Mouse (Mus musculus): ENCODE data around the gene Atp1b2.
A peak's percentile ranks its signal among the peaks of the same experiment; 100 is the strongest.

Atp1b2 gene

GRCm38 (mm10) chr11:69606832-69607231 is 1.1 kb upstream of the Atp1b2 start:
- DNase-seq (ENCODE audit: low spot score), result no peak

- no peak for DNase-seq (ENCODE audit: low spot score)
These were observed 701 bp upstream of the Atp1b2 start for GRCm38 (mm10) chr11:69606491-69606795.

- DNase-seq (ENCODE audit: low spot score), result no peak
These were observed 712 bp downstream of the Atp1b2 start for GRCm38 (mm10) chr11:69604795-69605664.

GRCm38 (mm10) chr11:69604347-69604746 is 1.4 kb downstream of the Atp1b2 start:
- no peak for DNase-seq (ENCODE audit: low spot score)

- no peak for DNase-seq (ENCODE audit: low spot score)
These were observed 2.2 kb downstream of the Atp1b2 start for GRCm38 (mm10) chr11:69603516-69603915.

GRCm38 (mm10) chr11:69601768-69602167 is 4.0 kb downstream of the Atp1b2 start:
- DNase-seq (ENCODE audit: low spot score), result no peak

- DNase-seq (ENCODE audit: low spot score), result peak; percentile 74
These were observed 5.6 kb downstream of the Atp1b2 start for GRCm38 (mm10) chr11:69600098-69600497.

- DNase-seq (ENCODE audit: low spot score), result no peak
These were observed 6.3 kb downstream of the Atp1b2 start for GRCm38 (mm10) chr11:69599436-69599835.

GRCm38 (mm10) chr11:69594853-69595252 is 10.9 kb downstream of the Atp1b2 start:
- no peak for DNase-seq (ENCODE audit: low spot score)

- no peak for DNase-seq (ENCODE audit: low spot score)
These were observed 12.9 kb downstream of the Atp1b2 start for GRCm38 (mm10) chr11:69592799-69593198.

GRCm38 (mm10) chr11:69591899-69592637 is 13.7 kb downstream of the Atp1b2 start:
- no peak for DNase-seq (ENCODE audit: low spot score)

- no peak for DNase-seq (ENCODE audit: low spot score)
These were observed 14.3 kb downstream of the Atp1b2 start for GRCm38 (mm10) chr11:69591424-69591823.

- no peak for DNase-seq (ENCODE audit: low spot score)
These were observed 15.1 kb downstream of the Atp1b2 start for GRCm38 (mm10) chr11:69590622-69591021.

GRCm38 (mm10) chr11:69589207-69589834 is 16.4 kb downstream of the Atp1b2 start:
- no peak for DNase-seq (ENCODE audit: low spot score)

- no peak for DNase-seq (ENCODE audit: low spot score)
These were observed 19.9 kb downstream of the Atp1b2 start for GRCm38 (mm10) chr11:69585718-69586325.

- no peak for DNase-seq (ENCODE audit: low spot score)
These were observed 20.8 kb downstream of the Atp1b2 start for GRCm38 (mm10) chr11:69584937-69585336.

- DNase-seq (ENCODE audit: low spot score), result no peak
These were observed 21.7 kb downstream of the Atp1b2 start for GRCm38 (mm10) chr11:69584008-69584407.

- no peak for DNase-seq (ENCODE audit: low spot score)
These were observed 23.4 kb downstream of the Atp1b2 start for GRCm38 (mm10) chr11:69582230-69582805.

- no peak for DNase-seq (ENCODE audit: low spot score)
These were observed 23.9 kb downstream of the Atp1b2 start for GRCm38 (mm10) chr11:69581814-69582213.

GRCm38 (mm10) chr11:69581147-69581688 is 24.5 kb downstream of the Atp1b2 start:
- DNase-seq (ENCODE audit: low spot score), result peak; percentile 77

- DNase-seq (ENCODE audit: low spot score), result no peak
These were observed 25.1 kb downstream of the Atp1b2 start for GRCm38 (mm10) chr11:69580572-69581146.

Measured in ovary, postnatal 14 days (tissue).